ENCODE assay signal across 9 mouse cellular contexts in the genomic region with DNA sequence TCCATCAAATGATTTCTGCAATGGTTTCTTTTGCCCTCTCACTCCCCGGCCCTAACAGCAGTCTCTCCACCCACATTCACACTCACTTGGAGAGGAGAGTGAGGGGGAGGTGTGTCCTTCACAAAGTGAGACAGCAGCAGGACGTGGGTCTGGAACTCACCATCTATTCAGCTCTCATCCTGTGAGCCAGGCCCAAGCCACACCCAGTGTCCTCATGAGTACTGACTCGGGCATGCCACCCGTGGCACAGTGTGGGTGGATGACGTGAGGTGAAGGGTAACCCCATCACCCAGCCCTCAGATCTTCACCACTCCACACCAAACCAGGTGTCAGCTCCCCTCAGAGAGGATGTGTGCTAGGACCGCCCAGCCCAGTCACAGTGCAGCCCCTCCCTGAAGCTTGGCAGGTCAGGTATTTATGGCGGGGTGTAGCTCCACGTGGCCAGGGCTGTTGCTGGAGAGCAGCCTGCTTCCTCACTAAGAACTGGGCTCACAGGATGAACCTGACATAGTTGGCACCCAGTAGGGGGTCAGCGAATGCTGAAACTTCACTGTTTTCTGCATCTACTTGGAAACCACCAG. TPM values are rescaled to one million over a fixed set of nuclear protein-coding genes. Genes with fewer than 3 reads are reported as not detected.
DNase-seq lines count a peak whose midpoint lies in the region; ATAC-seq and TF ChIP-seq lines count a peak whose summit lies in the region.
"Had no signal": no experiment of that assay in that cellular context is flagged by ENCODE, and none has a peak within 500 bp of the region (broad histone marks: within the 10 kb centered on the region; RNA-seq: fewer than 3 reads in every experiment).

No protein-coding gene starts in this region.

- WGBS in forebrain, embryonic 10.5 days, result 62% methylated on average over 9 of the region's 9 CpGs
- 62% methylated on average over 9 of the region's 9 CpGs for WGBS in forebrain, postnatal 0 days
- WGBS in large intestine, adult 2 months, result 26% methylated on average over 9 of the region's 9 CpGs

- intact Hi-C loops in gastrocnemius, adult 2 months (cut with DNase I), result no loop called here

- peak overlapping the region; percentile 71 for H3K27ac ChIP-seq in forebrain, embryonic 10.5 days
- H3K27ac ChIP-seq in forebrain, postnatal 0 days (ENCODE audit: low read depth, low read length), result no peak overlapping the region
- H3K27ac ChIP-seq in gastrocnemius, adult 2 months, result no peak overlapping the region

- no peak for ATAC-seq in forebrain, postnatal 0 days

- no peaks in the 10 kb centered on the region for H3K9me3 ChIP-seq in forebrain, embryonic 10.5 days
- H3K9me3 ChIP-seq in forebrain, postnatal 0 days (ENCODE audit: low read length), result no peaks in the 10 kb centered on the region
- H3K9me3 ChIP-seq: G1E had no signal

- no peak overlapping the region for H3K9ac ChIP-seq in forebrain, postnatal 0 days

- no peak for TF ChIP-seq CTCF in forebrain, postnatal 0 days (IDR thresholded peaks at IDR 0.05; ENCODE audit: low read depth)
- TF ChIP-seq CTCF in gastrocnemius, adult 2 months (IDR thresholded peaks at IDR 0.05), result no peak

- H3K4me1 ChIP-seq in forebrain, embryonic 10.5 days, result peaks cover 58% of the 10 kb centered on the region
- peaks cover 13% of the 10 kb centered on the region; the same call in 1 of the 2 replicates for H3K4me1 ChIP-seq in forebrain, postnatal 0 days (ENCODE audit: insufficient read depth)

- no peak overlapping the region for H3K4me3 ChIP-seq in forebrain, embryonic 10.5 days
- no peak overlapping the region for H3K4me3 ChIP-seq in forebrain, postnatal 0 days (ENCODE audit: low read depth, low read length)
- H3K4me3 ChIP-seq in gastrocnemius, adult 2 months, result no peak overlapping the region

- DNase-seq in forebrain, embryonic 10.5 days (ENCODE audit: extremely low spot score, low spot score), result no peak
- no peak for DNase-seq in forebrain, postnatal 0 days
- DNase-seq in right cerebral cortex, adult 2 months (ENCODE audit: low spot score in 2 of 2), result peak; percentile 72
- DNase-seq in right cerebral cortex, postnatal 4 days, result no peak
- DNase-seq in large intestine, adult 2 months (ENCODE audit: low read depth, low spot score), result peak; percentile 27
- DNase-seq in gastrocnemius, adult 2 months, result no peak
- no peak for DNase-seq in lung, postnatal 10 days
- no peak for DNase-seq in embryo, embryonic 11 days

- no peaks in the 10 kb centered on the region for H3K27me3 ChIP-seq in forebrain, embryonic 10.5 days (ENCODE audit: poor library complexity, severe bottlenecking)
- no peaks in the 10 kb centered on the region for H3K27me3 ChIP-seq in forebrain, postnatal 0 days (ENCODE audit: insufficient read depth, low read length)

- no peak overlapping the region for H3K4me2 ChIP-seq in forebrain, postnatal 0 days (ENCODE audit: low read depth)

- H3K36me3 ChIP-seq in forebrain, embryonic 10.5 days (replicated peaks), result peaks cover 5% of the 10 kb centered on the region
- no peaks in the 10 kb centered on the region for H3K36me3 ChIP-seq in forebrain, postnatal 0 days (ENCODE audit: insufficient read depth)
- H3K36me3 ChIP-seq: G1E had no signal

RNA-seq across cellular contexts. Expression of gene Rab6b, which starts 23.0 kb away (rescaled TPM):
- 8.3 and 9.1 TPM in 2 replicates for polyA plus RNA-seq in forebrain, embryonic 10.5 days (2016; fragmentation: Nextera tagmentation; extraction: Ambion mirVana)
- 120 and 145 TPM in 2 replicates for total RNA-seq in forebrain, postnatal 0 days (2014; rRNA removed)
- 81.0 and 133 TPM in 2 replicates for polyA plus RNA-seq in forebrain, postnatal 0 days (2015; fragmentation: Nextera tagmentation; extraction: Ambion mirVana)
- 1.3 and 2.1 TPM in 2 replicates for polyA plus RNA-seq in large intestine, adult 2 months (2012; rRNA removed)
- total RNA-seq in gastrocnemius, adult 2 months (2021), result 1 to 10 TPM; 1.1 to 1.2 TPM
- polyA plus RNA-seq: G1E had no signal

Comparison
In these comparisons a context has a peak if more than half of its experiments do, and no peak if none do; other contexts are left out.
1. DNase-seq: peak in right cerebral cortex, adult 2 months (2 of 2) and large intestine, adult 2 months (single experiment); none in forebrain, embryonic 10.5 days (single experiment), forebrain, postnatal 0 days (single experiment), right cerebral cortex, postnatal 4 days (single experiment), gastrocnemius, adult 2 months (single experiment), lung, postnatal 10 days (single experiment) and embryo, embryonic 11 days (single experiment).